Mouse (Mus musculus): ENCODE measurements around the gene Dctpp1. TPM values are rescaled to one million over a fixed set of nuclear protein-coding genes. Genes with fewer than 3 reads are reported as not detected.

Dctpp1 gene
- polyA plus RNA-seq, 1 experiment from 2014 or later: 266 TPM

DNA sequence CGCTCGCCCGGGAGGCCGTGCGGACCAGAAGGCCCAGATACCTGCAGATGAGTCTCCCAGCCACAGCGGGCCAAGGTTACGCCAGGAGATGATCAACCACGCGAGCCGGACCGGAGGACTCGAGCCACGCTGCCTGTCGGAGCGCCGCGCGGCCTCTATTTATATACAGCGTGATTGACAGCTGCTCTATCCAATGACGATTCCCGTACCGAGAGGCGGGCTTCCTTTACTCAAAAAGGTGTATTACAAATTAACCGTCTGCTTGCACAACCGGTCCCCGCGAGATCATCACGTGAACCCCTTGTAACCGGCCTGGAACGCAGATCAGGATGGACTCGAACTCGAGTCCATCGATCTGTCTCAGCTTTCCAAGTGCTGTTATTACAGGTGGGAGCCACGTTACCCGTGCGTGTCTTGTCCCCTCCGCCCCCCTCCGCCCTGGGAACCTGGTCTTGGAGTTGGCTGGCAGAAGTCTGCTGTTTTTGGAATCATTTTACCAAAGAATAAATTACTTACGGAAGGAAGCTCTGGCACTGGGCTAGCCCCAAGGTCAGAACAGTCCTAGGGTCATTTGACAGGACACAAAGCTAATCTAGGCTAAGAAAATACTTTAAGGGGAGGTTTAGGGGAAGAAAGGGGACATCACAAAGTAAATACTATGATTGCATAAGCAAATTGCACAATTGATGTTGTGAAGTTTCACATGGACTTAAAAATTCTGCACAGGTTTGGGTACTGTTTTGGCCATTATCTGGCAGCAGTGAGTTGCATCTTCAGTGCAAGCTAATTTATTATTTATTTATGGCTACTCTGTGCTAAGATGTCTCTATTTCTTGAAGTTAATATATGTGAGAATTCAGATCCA is 13.6 kb upstream of the Dctpp1 start, which contains the start of gene Sephs2:
TSS of gene Sephs2 (minus strand) at position 131 of the 865 bp plus-strand sequence.
- Histone ChIP-seq H3K4me1 (replicated peaks; ENCODE audit: control insufficient read depth, insufficient read depth, low read length) (peaks cover 47% of the 10 kb centered on the region), H3K9me3 (ENCODE audit: control insufficient read depth, low read length) (no peaks in the 10 kb centered on the region), H3K4me3 (ENCODE audit: low read depth, low read length) (peak within 1 kb of the TSS; percentile 99), H3K27me3 (replicated peaks; ENCODE audit: control insufficient read depth, insufficient read depth, low read length) (no peaks in the 10 kb centered on the region), H3K9ac (ENCODE audit: low read depth, low read length) (peak within 1 kb of the TSS; percentile 99), H3K36me3 (ENCODE audit: control insufficient read depth, insufficient read depth, low read length) (peaks cover 19% of the 10 kb centered on the region), H3K4me2 (peak within 1 kb of the TSS; percentile 85), H3K27ac (ENCODE audit: low read depth, low read length) (peak within 1 kb of the TSS; percentile 90)
- WGBS: 2% methylated on average over 39 of the region's 39 CpGs
- DNase-seq (ENCODE audit: low spot score) (peak; percentile 90), ATAC-seq (replicated peaks; ENCODE audit: low FRiP score) (peak; percentile 89)

DNA sequence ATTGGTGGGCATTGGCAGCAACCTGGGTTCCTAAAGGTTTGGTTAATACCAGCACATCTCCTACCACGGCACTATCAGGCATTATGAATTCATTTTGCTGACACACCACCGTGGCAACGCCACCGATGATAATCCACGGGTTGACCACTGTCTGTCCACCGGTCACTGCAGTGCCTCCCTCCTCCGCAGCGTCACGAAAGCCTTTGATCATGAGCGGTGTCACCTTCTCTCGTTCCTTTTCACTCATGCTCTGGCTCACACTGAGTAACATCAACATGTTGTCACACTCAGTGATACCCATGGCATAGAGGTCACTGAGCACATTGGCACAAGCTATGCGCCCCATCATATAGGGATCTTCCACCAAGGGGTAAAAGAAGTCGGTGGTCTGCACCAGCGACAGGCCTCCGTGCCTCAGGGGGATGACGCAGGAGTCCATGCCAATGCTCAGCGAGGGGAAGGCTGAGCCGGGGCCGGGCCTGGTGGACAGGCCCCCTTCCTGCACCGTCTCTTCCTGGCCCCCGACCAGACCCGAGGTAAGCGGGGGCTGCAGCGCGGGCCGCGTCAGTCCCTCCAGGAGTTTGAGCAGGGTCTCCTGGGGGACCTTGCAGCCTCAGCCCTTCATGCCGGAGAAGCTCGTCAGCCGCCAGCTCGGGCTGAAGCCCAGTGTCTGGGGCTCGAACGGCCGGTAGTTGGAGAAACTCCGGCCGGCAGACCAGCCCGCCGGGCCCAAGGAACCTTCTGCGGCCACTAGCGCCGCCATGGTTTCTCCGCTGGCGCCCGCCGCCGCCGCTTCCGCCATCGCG is 12.8 kb upstream of the Dctpp1 start:
- Histone ChIP-seq H3K9ac (ENCODE audit: low read depth, low read length) (peak overlapping the region; percentile 99), H3K27me3 (replicated peaks; ENCODE audit: control insufficient read depth, insufficient read depth, low read length) (no peaks in the 10 kb centered on the region), H3K27ac (ENCODE audit: low read depth, low read length) (peak overlapping the region; percentile 90), H3K4me1 (replicated peaks; ENCODE audit: control insufficient read depth, insufficient read depth, low read length) (peaks cover 40% of the 10 kb centered on the region), H3K9me3 (ENCODE audit: control insufficient read depth, low read length) (no peaks in the 10 kb centered on the region), H3K4me2 (peak overlapping the region; percentile 85), H3K36me3 (ENCODE audit: control insufficient read depth, insufficient read depth, low read length) (peaks cover 21% of the 10 kb centered on the region), H3K4me3 (ENCODE audit: low read depth, low read length) (peak overlapping the region; percentile 99)
- 10% methylated on average over 50 of the region's 50 CpGs for WGBS
- DNase-seq (ENCODE audit: low spot score) (no peak), ATAC-seq (replicated peaks; ENCODE audit: low FRiP score) (peak; percentile 54)

DNA sequence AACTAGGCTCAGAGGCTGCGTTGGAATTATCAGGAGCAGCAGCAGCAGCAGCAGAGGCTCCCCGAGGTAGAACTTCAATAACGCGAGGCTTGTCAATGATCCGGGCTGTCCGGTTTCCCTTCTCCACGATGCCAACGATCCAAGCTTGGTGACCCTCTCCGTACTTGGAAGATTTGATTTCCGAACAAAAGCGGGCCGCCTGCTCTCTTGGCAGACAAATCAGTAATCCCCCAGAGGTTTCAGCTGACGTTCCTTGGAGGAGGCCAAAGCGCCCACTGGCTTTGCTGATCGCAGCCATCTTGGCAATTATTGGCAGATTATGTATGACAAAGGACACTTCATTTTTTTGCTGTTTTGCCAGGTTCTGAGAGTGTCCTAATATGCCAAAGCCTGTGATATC is 12.1 kb upstream of the Dctpp1 start:
- no peak overlapping the region for H3K27ac ChIP-seq (ENCODE audit: low read depth, low read length)
- peaks cover 21% of the 10 kb centered on the region for H3K36me3 ChIP-seq (ENCODE audit: control insufficient read depth, insufficient read depth, low read length)
- DNase-seq (ENCODE audit: low spot score) (no peak), ATAC-seq (replicated peaks; ENCODE audit: low FRiP score) (no peak)
- peaks cover 33% of the 10 kb centered on the region for H3K4me1 ChIP-seq (replicated peaks; ENCODE audit: control insufficient read depth, insufficient read depth, low read length)
- peak overlapping the region; percentile 99 for H3K9ac ChIP-seq (ENCODE audit: low read depth, low read length)
- H3K4me3 ChIP-seq (ENCODE audit: low read depth, low read length): peak overlapping the region; percentile 99
- H3K4me2 ChIP-seq: peak overlapping the region; percentile 85
- 94% methylated on average over 15 of the region's 15 CpGs for WGBS
- no peaks in the 10 kb centered on the region for H3K27me3 ChIP-seq (replicated peaks; ENCODE audit: control insufficient read depth, insufficient read depth, low read length)
- H3K9me3 ChIP-seq (ENCODE audit: control insufficient read depth, low read length): no peaks in the 10 kb centered on the region

DNA sequence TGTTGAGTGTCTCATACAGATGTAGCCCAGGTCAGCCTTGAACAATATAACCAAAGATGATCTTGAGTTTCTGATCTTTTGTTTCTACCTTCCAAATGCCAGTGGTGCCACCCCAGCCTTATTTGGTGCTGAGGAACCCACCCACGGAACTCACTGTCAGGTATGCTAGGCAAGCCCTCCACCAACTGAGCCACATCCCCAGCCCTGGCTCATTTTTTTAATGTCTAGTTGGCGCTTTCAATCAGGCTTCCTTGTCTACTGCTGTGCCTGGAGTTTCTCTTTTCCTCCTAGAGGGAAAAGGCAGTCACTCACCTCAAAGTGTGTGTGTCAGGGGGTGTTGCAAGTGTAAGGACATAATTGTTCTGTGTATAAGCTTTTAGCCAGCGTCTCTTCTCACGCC is 10.6 kb upstream of the Dctpp1 start:
- H3K4me2 ChIP-seq: peak overlapping the region; percentile 85
- 91% methylated on average over 4 of the region's 4 CpGs for WGBS
- no peak overlapping the region for H3K4me3 ChIP-seq (ENCODE audit: low read depth, low read length)
- H3K9ac ChIP-seq (ENCODE audit: low read depth, low read length): no peak overlapping the region
- no peak for ATAC-seq (replicated peaks; ENCODE audit: low FRiP score)
- H3K27ac ChIP-seq (ENCODE audit: low read depth, low read length): peak overlapping the region; percentile 28; the same call in 1 of the 2 replicates
- DNase-seq (ENCODE audit: low spot score): no peak
- H3K4me1 ChIP-seq (replicated peaks; ENCODE audit: control insufficient read depth, insufficient read depth, low read length): peaks cover 31% of the 10 kb centered on the region
- no peaks in the 10 kb centered on the region for H3K27me3 ChIP-seq (replicated peaks; ENCODE audit: control insufficient read depth, insufficient read depth, low read length)
- H3K9me3 ChIP-seq (ENCODE audit: control insufficient read depth, low read length): no peaks in the 10 kb centered on the region
- H3K36me3 ChIP-seq (ENCODE audit: control insufficient read depth, insufficient read depth, low read length): peaks cover 21% of the 10 kb centered on the region

DNA sequence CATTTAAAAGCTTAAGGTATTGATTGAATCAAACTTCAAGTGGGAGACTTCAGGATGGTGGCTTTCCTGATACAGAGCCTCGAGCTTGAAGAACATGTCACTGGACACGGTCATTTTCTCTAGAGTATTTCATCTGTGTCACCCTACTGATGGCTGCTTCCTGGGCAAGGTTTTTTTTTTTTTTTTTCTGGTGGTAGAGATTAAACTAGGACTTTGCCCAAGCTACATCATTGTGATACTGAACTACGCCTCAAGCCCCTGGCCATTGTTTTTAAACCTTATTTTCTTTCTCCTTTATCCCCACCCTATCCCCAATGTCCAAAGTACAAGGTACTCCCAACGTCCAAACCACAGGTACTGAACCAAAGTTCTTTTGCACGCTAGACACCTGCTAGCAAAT is 10.2 kb upstream of the Dctpp1 start:
- 72% methylated on average over 5 of the region's 5 CpGs for WGBS
- H3K27me3 ChIP-seq (replicated peaks; ENCODE audit: control insufficient read depth, insufficient read depth, low read length): no peaks in the 10 kb centered on the region
- no peak for ATAC-seq (replicated peaks; ENCODE audit: low FRiP score)
- H3K27ac ChIP-seq (ENCODE audit: low read depth, low read length): peak overlapping the region; percentile 28; the same call in 1 of the 2 replicates
- peak overlapping the region; percentile 85 for H3K4me2 ChIP-seq
- DNase-seq (ENCODE audit: low spot score): no peak
- H3K4me1 ChIP-seq (replicated peaks; ENCODE audit: control insufficient read depth, insufficient read depth, low read length): peaks cover 31% of the 10 kb centered on the region
- no peak overlapping the region for H3K9ac ChIP-seq (ENCODE audit: low read depth, low read length)
- H3K36me3 ChIP-seq (ENCODE audit: control insufficient read depth, insufficient read depth, low read length): peaks cover 21% of the 10 kb centered on the region
- H3K9me3 ChIP-seq (ENCODE audit: control insufficient read depth, low read length): no peaks in the 10 kb centered on the region
- H3K4me3 ChIP-seq (ENCODE audit: low read depth, low read length): no peak overlapping the region

DNA sequence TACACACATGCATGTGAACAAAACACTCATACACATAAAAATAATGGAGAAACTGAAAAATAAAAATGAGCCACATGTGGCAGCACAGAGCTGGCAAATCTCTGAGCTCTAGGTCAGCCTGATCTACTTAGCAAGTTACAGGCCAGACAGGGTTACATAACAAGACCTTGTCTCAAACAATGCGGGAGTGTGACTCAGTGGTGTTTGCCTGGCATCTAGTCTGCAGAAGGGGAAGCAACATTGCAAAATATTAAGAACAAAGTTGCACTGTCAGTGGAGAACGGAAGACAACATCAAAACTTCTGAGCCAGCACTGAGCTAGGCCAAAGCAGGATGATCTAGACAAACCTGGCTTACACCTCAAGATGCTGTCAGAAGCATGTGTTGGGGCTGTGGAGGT is 9.7 kb upstream of the Dctpp1 start:
- H3K9me3 ChIP-seq (ENCODE audit: control insufficient read depth, low read length): no peaks in the 10 kb centered on the region
- H3K4me3 ChIP-seq (ENCODE audit: low read depth, low read length): no peak overlapping the region
- no peak for ATAC-seq (replicated peaks; ENCODE audit: low FRiP score)
- no peak for DNase-seq (ENCODE audit: low spot score)
- no peak overlapping the region for H3K27ac ChIP-seq (ENCODE audit: low read depth, low read length)
- no peaks in the 10 kb centered on the region for H3K27me3 ChIP-seq (replicated peaks; ENCODE audit: control insufficient read depth, insufficient read depth, low read length)
- H3K9ac ChIP-seq (ENCODE audit: low read depth, low read length): no peak overlapping the region
- H3K4me2 ChIP-seq: no peak overlapping the region
- H3K4me1 ChIP-seq (replicated peaks; ENCODE audit: control insufficient read depth, insufficient read depth, low read length): peaks cover 31% of the 10 kb centered on the region
- peaks cover 21% of the 10 kb centered on the region for H3K36me3 ChIP-seq (ENCODE audit: control insufficient read depth, insufficient read depth, low read length)
- 68% methylated on average over 2 of the region's 2 CpGs for WGBS

DNA sequence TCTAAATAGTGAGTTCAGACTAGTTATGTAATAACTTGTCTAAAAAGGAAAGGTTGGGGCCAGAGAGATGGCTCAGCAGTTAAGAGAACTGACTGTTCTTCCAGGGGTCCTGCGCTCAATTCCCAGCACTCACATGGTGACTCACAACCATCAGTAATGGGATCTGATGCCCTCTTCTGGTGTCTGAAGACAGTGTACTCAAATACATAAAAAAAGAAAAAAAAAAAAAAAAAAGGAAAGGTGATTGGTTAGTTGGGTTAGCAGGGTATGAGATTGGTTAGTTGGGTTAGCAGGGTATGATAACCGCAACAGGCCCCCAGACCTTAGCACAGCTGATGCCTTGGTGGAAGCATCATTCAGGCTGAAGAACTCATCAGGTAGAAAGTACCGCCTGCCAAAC is 3.0 kb upstream of the Dctpp1 start:
- WGBS: 95% methylated on average over 3 of the region's 3 CpGs
- no peaks in the 10 kb centered on the region for H3K27me3 ChIP-seq (replicated peaks; ENCODE audit: control insufficient read depth, insufficient read depth, low read length)
- H3K4me2 ChIP-seq: no peak overlapping the region
- no peak overlapping the region for H3K4me3 ChIP-seq (ENCODE audit: low read depth, low read length)
- H3K36me3 ChIP-seq (ENCODE audit: control insufficient read depth, insufficient read depth, low read length): no peaks in the 10 kb centered on the region
- H3K9ac ChIP-seq (ENCODE audit: low read depth, low read length): no peak overlapping the region
- ATAC-seq (replicated peaks; ENCODE audit: low FRiP score) (no peak), DNase-seq (ENCODE audit: low spot score) (no peak)
- H3K9me3 ChIP-seq (ENCODE audit: control insufficient read depth, low read length): no peaks in the 10 kb centered on the region; the same call in 1 of the 2 replicates
- H3K4me1 ChIP-seq (replicated peaks; ENCODE audit: control insufficient read depth, insufficient read depth, low read length): peaks cover 22% of the 10 kb centered on the region
- H3K27ac ChIP-seq (ENCODE audit: low read depth, low read length): no peak overlapping the region

DNA sequence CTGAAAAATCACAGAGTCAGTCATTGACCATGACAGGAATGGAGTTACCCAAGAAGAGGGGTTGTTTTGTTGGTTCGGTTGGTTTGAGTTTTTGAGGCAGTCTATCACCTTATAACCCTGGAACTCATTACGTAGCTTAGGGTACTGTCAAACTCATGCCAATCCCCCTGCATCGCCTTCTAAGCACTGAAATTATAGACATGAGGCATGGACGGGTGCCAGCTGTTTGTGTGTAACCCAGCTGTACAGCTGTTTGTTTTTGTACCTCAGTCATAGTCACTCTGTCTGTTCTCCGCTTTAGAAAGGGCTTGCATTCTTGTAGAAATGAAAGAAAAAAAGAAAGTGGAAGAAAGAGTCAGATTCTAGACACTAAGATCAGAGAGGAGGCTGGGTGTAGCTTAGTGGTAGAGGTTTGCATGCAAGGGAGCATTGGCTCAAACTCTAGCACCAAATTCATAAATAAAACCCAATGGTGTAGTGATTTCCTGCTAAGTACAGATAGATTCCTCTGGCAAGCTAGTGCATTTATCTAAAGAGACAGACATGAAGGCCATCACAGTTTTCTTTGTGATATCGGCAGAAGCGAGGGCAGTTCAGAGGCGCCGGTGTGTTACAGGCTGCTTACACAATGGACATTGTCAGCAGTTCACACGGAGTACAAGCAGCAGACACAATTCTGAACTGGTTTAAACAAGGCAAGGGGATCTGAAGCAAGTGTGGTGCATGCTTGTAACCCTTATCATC is 1.9 kb upstream of the Dctpp1 start:
- H3K27me3 ChIP-seq (replicated peaks; ENCODE audit: control insufficient read depth, insufficient read depth, low read length): no peaks in the 10 kb centered on the region
- peaks cover 4% of the 10 kb centered on the region; the same call in 1 of the 2 replicates for H3K36me3 ChIP-seq (ENCODE audit: control insufficient read depth, insufficient read depth, low read length)
- no peaks in the 10 kb centered on the region; the same call in 1 of the 2 replicates for H3K9me3 ChIP-seq (ENCODE audit: control insufficient read depth, low read length)
- ATAC-seq (replicated peaks; ENCODE audit: low FRiP score) (0 out of 2 replicates have a peak, but pooled peaks have one; percentile 27), DNase-seq (ENCODE audit: low spot score) (no peak)
- 65% methylated on average over 10 of the region's 10 CpGs for WGBS
- H3K4me1 ChIP-seq (replicated peaks; ENCODE audit: control insufficient read depth, insufficient read depth, low read length): peaks cover 23% of the 10 kb centered on the region
- H3K4me3 ChIP-seq (ENCODE audit: low read depth, low read length): no peak overlapping the region
- 0 out of 2 replicates have a peak overlapping the region, but pooled peaks have one; percentile 14 for H3K27ac ChIP-seq (ENCODE audit: low read depth, low read length)
- H3K9ac ChIP-seq (ENCODE audit: low read depth, low read length): no peak overlapping the region
- H3K4me2 ChIP-seq: no peak overlapping the region

Data from liver, embryonic 11.5 days (tissue).